Mouse (Mus musculus) neural tube, embryonic 14.5 days (tissue): ENCODE measurements at regions not wholly inside any gene's neighbourhood (a gene's known extent, or its start where the extent isn't known, plus 50 kb on each side); places are given as distances from the start of the nearest gene placed in this dataset.

ENCODE experiments used
- ATAC-seq: fragments of 200-750 bp; cut with Nextera tagmentation; 2 replicates; pipeline ENCODE4 v1.8.0; 2017; ENCODE audit warnings: low read depth, mild to moderate bottlenecking, moderate TSS enrichment, moderate library complexity
- H3K27ac ChIP-seq: fragments of 300-500 bp; sonication (generic); 2 replicates; pipeline ENCODE4 v1.5.1; 2014; ENCODE audit warnings: low read depth, mild to moderate bottlenecking, control low read depth, low read length, moderate library complexity, mixed read lengths
- H3K27me3 ChIP-seq: fragments of 300-500 bp; sonication (generic); 2 replicates; pipeline ENCODE4 v1.6.1; 2014; ENCODE audit warnings: low read length; ENCODE audit not compliant: control insufficient read depth, insufficient read depth
- H3K36me3 ChIP-seq: fragments of 300-500 bp; sonication (generic); 2 replicates; pipeline ENCODE4 v1.6.1; 2014; ENCODE audit warnings: low read length, mixed read lengths; ENCODE audit not compliant: control insufficient read depth, insufficient read depth
- H3K4me1 ChIP-seq: fragments of 300-500 bp; sonication (generic); 2 replicates; pipeline ENCODE4 v1.6.1; 2014; ENCODE audit warnings: low read length; ENCODE audit not compliant: control insufficient read depth, insufficient read depth
- H3K4me2 ChIP-seq: fragments of 300-500 bp; sonication (generic); 2 replicates; pipeline ENCODE4 v1.6.1; 2014; ENCODE audit warnings: mild to moderate bottlenecking, low read depth, low read length, control low read depth
- H3K4me3 ChIP-seq: fragments of 300-500 bp; sonication (generic); 2 replicates; pipeline ENCODE4 v1.5.1; 2014; ENCODE audit warnings: low read depth, low read length, control low read depth, mixed read lengths
- H3K9ac ChIP-seq: fragments of 300-500 bp; sonication (generic); replicated peaks from 2 replicates; pipeline ENCODE4 v1.6.1; 2014; ENCODE audit warnings: low read depth, mild to moderate bottlenecking, control low read depth, low read length, mixed read lengths
- H3K9me3 ChIP-seq: fragments of 300-500 bp; sonication (generic); 2 replicates; pipeline ENCODE4 v1.6.1; 2016; ENCODE audit warnings: low read length; ENCODE audit not compliant: control insufficient read depth
- WGBS: fragments of 180-500 bp; shearing (Covaris S2); extraction: QIAGEN DNeasy Blood & Tissue Kit; methylation state at CpG from one replicate; pipeline ENCODE4 v1.1.7; 2014; 5-methylcytosine and 5-hydroxymethylcytosine counted together

- H3K27me3 ChIP-seq = no peaks in the 10 kb centered on the region
- no peak; the same call in 1 of the 2 replicates for ATAC-seq
- no peaks in the 10 kb centered on the region for H3K36me3 ChIP-seq
- 49% methylated on average over 5 of the region's 5 CpGs for WGBS
- no peaks in the 10 kb centered on the region for H3K9me3 ChIP-seq
- H3K4me3 ChIP-seq = no peak overlapping the region
- no peak overlapping the region for H3K9ac ChIP-seq
- H3K4me2 ChIP-seq = no peak overlapping the region
- H3K4me1 ChIP-seq = no peaks in the 10 kb centered on the region
- no peak overlapping the region for H3K27ac ChIP-seq
Measured at GRCm38 (mm10) chr11:22661072-22661471, 149.2 kb downstream of the Tmem17 start.

- 54% methylated on average over 11 of the region's 12 CpGs for WGBS
- H3K27ac ChIP-seq = no peak overlapping the region
Measured at GRCm38 (mm10) chr11:22661713-22662551, 150.0 kb downstream of the Tmem17 start.

GRCm38 (mm10) chr11:22665978-22666377 lies 154.1 kb downstream of the Tmem17 start:
- H3K9ac ChIP-seq = no peak overlapping the region
- no peaks in the 10 kb centered on the region for H3K4me1 ChIP-seq
- no peak overlapping the region for H3K27ac ChIP-seq
- no peaks in the 10 kb centered on the region for H3K36me3 ChIP-seq
- H3K27me3 ChIP-seq = no peaks in the 10 kb centered on the region
- no peaks in the 10 kb centered on the region for H3K9me3 ChIP-seq
- H3K4me3 ChIP-seq = no peak overlapping the region
- no peak for ATAC-seq
- no peak overlapping the region for H3K4me2 ChIP-seq
- 61% methylated on average over 4 of the region's 4 CpGs for WGBS

More at GRCm38 (mm10) chr11:22661713-22662551, 150.0 kb downstream of the Tmem17 start:
- peak; percentile 55; the same call in 1 of the 2 replicates for ATAC-seq
- Histone ChIP-seq H3K36me3 (no peaks in the 10 kb centered on the region), H3K9me3 (no peaks in the 10 kb centered on the region), H3K27me3 (no peaks in the 10 kb centered on the region), H3K9ac (no peak overlapping the region), H3K4me1 (no peaks in the 10 kb centered on the region), H3K4me3 (no peak overlapping the region), H3K4me2 (no peak overlapping the region)

GRCm38 (mm10) chr11:22666378-22666777 lies 154.5 kb downstream of the Tmem17 start:
- Histone ChIP-seq H3K27me3 (no peaks in the 10 kb centered on the region), H3K27ac (no peak overlapping the region)
- WGBS = 90% methylated on average over 5 of the region's 5 CpGs

GRCm38 (mm10) chr11:22668220-22668619 lies 156.3 kb downstream of the Tmem17 start:
- Histone ChIP-seq H3K27ac (no peak overlapping the region), H3K4me3 (no peak overlapping the region), H3K9ac (no peak overlapping the region), H3K27me3 (no peaks in the 10 kb centered on the region), H3K4me2 (no peak overlapping the region), H3K36me3 (no peaks in the 10 kb centered on the region), H3K4me1 (peaks cover 8% of the 10 kb centered on the region; the same call in 1 of the 2 replicates), H3K9me3 (no peaks in the 10 kb centered on the region)
- WGBS = 76% methylated on average over 2 of the region's 2 CpGs
- no peak for ATAC-seq

More at GRCm38 (mm10) chr11:22666378-22666777, 154.5 kb downstream of the Tmem17 start:
- H3K4me2 ChIP-seq = no peak overlapping the region
- no peak overlapping the region for H3K4me3 ChIP-seq
- H3K9ac ChIP-seq = no peak overlapping the region
- H3K4me1 ChIP-seq = no peaks in the 10 kb centered on the region
- H3K36me3 ChIP-seq = no peaks in the 10 kb centered on the region
- no peaks in the 10 kb centered on the region for H3K9me3 ChIP-seq
- ATAC-seq = no peak

GRCm38 (mm10) chr11:22669267-22669666 lies 157.4 kb downstream of the Tmem17 start:
- H3K4me2 ChIP-seq = no peak overlapping the region
- no peaks in the 10 kb centered on the region for H3K9me3 ChIP-seq
- H3K4me3 ChIP-seq = no peak overlapping the region
- 89% methylated on average over 4 of the region's 4 CpGs for WGBS
- no peaks in the 10 kb centered on the region for H3K27me3 ChIP-seq
- no peak overlapping the region for H3K9ac ChIP-seq
- H3K36me3 ChIP-seq = no peaks in the 10 kb centered on the region
- no peak overlapping the region for H3K27ac ChIP-seq
- H3K4me1 ChIP-seq = peaks cover 8% of the 10 kb centered on the region; the same call in 1 of the 2 replicates
- ATAC-seq = no peak

GRCm38 (mm10) chr11:22671791-22672490 lies 160.1 kb downstream of the Tmem17 start:
- no peak overlapping the region for H3K4me3 ChIP-seq
- no peak overlapping the region for H3K9ac ChIP-seq
- 30% methylated on average over 5 of the region's 5 CpGs for WGBS
- no peak overlapping the region for H3K4me2 ChIP-seq
- H3K4me1 ChIP-seq = peaks cover 8% of the 10 kb centered on the region; the same call in 1 of the 2 replicates
- peak overlapping the region; percentile 48; the same call in 1 of the 2 replicates for H3K27ac ChIP-seq
- ATAC-seq = peak; percentile 98
- H3K36me3 ChIP-seq = no peaks in the 10 kb centered on the region
- H3K9me3 ChIP-seq = no peaks in the 10 kb centered on the region
- H3K27me3 ChIP-seq = no peaks in the 10 kb centered on the region

- Histone ChIP-seq H3K4me1 (peaks cover 8% of the 10 kb centered on the region; the same call in 1 of the 2 replicates), H3K27ac (no peak overlapping the region), H3K4me3 (no peak overlapping the region), H3K9ac (no peak overlapping the region), H3K4me2 (no peak overlapping the region), H3K9me3 (no peaks in the 10 kb centered on the region), H3K27me3 (no peaks in the 10 kb centered on the region), H3K36me3 (no peaks in the 10 kb centered on the region)
- 85% methylated on average over 3 of the region's 3 CpGs for WGBS
- ATAC-seq = no peak
Measured at GRCm38 (mm10) chr11:22675047-22675446, 163.2 kb downstream of the Tmem17 start.

- ATAC-seq = no peak
- Histone ChIP-seq H3K4me1 (peaks cover 8% of the 10 kb centered on the region; the same call in 1 of the 2 replicates), H3K9ac (no peak overlapping the region), H3K4me2 (no peak overlapping the region), H3K9me3 (no peaks in the 10 kb centered on the region), H3K4me3 (no peak overlapping the region), H3K27ac (no peak overlapping the region), H3K36me3 (no peaks in the 10 kb centered on the region), H3K27me3 (no peaks in the 10 kb centered on the region)
- 93% methylated on average over 1 of the region's 1 CpGs for WGBS
Measured at GRCm38 (mm10) chr11:22675754-22676153, 163.9 kb downstream of the Tmem17 start.
